Mouse (Mus musculus) gastrocnemius, adult 18-20 months (tissue): ENCODE data around the gene Lman2. TPM values are rescaled to one million over a fixed set of nuclear protein-coding genes. Genes with fewer than 3 reads are reported as not detected.
A peak's percentile ranks its signal among the peaks of the same experiment; 100 is the strongest.

Experiments used
- DNase-seq: peaks from one replicate; pipeline ENCODE4 v3.0.0; 2021; ENCODE audit warnings: low spot score
- long read RNA-seq, 2 experiments: library from polyadenylated mRNA; stranded (forward); transcript quantifications; one replicate each; pipeline ENCODE4 v2.0.0; 2021
- total RNA-seq, 2 experiments: library from RNA; stranded (reverse); gene quantifications; 2 replicates each; pipeline ENCODE4 v1.2.3; 2021

Gene Lman2
- total RNA-seq = 10 to 100 TPM; 33.0 to 38.9 TPM
- long read RNA-seq, experiment 1, full-length matches to known transcripts = 135 of 141 reads
- long read RNA-seq, experiment 1, partial matches to known transcripts = 6 of 141 reads
- long read RNA-seq, experiment 1, other reads (novel, unspliced or antisense) = 0 of 141 reads
- long read RNA-seq, experiment 2, full-length matches to known transcripts = 105 of 118 reads
- long read RNA-seq, experiment 2, partial matches to known transcripts = 5 of 118 reads
- long read RNA-seq, experiment 2, other reads (novel, unspliced or antisense) = 8 of 118 reads

DNA sequence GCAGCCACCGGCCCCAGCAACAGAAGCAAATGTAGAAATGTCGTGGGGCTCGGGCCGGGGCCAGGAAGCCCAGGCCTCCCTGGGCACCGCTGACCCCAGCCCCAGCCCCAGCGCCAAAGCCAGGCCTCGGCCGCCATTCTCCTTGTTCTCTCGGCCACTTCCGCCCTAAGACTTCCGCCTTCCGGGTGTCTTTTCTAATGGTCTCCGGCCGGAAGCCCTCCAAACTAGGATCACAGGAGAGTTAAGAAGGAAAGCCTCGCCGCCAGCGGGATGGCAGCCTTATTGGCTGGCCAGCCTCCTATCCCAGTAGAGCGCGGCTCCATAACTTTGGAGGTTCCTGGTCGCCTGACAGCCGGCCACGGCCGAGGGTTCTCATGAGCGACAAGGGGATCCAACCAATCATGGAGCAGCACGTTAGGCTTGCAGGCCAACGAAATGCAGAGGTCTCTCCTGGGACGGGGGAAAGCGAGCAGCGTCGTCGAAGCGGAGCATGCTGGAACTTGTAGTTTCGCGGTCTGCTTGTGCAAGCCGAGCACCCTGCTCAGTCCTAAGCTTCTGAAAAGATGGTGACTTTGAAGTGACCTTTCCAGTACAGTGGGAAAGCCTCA, at the start of gene Lman2:
Gene Lman2 (minus strand): TSS at position 331 of the 608 bp plus-strand sequence.
- DNase-seq = peak; percentile 98

DNA sequence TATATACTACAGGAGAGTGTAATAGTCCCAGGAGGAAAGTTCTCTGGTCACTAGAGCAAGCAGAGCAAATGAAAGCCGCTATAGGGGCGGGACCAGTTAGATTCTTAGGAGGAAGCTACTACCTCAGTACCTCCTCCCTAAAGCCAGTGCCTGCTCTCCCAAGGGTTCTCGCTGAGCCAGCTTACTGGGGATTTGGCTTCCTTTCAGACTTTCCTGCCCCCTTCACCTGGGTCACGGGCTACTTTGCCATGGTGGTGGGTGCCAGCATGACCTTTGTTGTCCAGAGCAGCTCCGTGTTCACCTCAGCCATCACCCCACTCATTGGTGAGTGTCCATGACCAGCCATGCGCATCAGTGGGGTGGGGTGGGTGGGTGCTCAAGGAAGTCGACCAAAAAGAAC, 49.2 kb upstream of the Lman2 start:
- DNase-seq = no peak

DNA sequence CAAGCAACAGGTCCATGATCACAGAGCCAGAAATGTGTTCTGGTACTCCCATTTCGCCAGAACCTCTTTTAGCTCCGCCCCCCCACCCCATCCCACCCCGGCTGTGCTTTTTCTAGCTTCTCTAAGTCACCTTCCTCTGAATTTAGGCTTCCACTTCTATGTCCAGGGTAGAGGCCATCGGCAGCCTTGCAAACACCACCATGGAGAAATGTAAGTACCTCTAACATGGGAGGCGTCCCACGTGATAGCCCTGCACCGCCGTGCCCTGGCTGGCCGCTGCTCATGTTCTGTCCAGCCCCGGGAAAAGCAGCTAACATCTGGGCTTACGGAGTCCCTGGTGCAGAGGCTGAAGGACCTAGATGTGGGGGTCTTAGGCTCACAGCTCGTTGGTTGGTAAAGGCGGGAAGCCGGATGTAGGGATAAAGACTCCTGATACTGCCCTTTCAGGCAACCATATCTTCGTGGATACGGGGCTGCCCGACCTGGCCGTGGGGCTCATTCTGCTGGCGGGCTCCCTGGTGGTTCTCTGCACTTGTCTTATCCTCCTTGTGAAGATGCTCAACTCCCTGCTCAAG, 46.0 kb upstream of the Lman2 start:
- no peak for DNase-seq

DNA sequence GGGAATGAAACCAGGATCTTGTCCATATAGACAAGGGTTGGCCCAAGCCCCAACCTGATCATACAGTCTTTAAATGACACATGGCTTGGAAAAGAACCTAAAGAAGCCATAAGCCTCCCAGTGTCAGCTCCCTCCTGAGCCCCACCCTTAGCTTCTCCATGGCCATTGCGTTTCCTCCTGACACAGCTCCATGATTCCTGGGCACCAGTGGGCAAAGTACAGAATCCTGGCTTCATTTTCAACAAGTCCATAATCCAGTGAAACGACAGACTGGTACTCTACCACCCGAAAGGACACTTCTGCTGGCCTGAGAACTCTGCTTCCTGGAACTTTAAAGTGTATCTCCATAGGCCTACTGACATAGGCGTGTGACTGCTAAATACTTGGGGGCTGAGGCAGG, 44.8 kb upstream of the Lman2 start:
- no peak for DNase-seq

DNA sequence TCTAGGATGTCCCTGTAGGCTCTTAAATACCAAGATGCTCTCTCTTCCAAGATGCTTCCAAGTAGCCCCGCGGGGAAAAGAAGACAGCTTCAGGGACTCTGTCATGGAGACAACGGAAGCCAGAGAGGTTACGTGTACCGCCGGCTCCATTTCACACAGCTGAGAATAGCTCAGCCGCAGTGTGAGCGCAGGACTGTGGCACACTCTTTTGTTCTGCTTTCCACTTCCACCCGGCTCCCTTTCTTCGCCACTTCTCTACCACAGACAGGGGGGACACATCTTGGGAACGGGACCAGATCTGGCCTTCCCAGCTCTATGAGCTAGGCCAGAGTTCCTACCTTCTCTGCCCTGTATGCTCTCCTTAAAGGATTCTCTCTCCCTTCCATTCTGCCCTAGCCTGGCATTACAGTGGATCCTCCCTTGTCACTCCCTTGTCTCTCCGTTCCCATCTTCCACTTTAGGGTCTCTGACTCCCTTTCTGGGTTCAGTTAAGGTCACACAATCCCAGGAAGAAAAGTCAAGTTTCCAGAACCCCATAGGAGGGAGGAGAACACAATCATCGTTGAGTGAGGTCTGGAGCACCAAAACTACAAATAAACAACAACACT, 43.3 kb upstream of the Lman2 start:
- no peak for DNase-seq

DNA sequence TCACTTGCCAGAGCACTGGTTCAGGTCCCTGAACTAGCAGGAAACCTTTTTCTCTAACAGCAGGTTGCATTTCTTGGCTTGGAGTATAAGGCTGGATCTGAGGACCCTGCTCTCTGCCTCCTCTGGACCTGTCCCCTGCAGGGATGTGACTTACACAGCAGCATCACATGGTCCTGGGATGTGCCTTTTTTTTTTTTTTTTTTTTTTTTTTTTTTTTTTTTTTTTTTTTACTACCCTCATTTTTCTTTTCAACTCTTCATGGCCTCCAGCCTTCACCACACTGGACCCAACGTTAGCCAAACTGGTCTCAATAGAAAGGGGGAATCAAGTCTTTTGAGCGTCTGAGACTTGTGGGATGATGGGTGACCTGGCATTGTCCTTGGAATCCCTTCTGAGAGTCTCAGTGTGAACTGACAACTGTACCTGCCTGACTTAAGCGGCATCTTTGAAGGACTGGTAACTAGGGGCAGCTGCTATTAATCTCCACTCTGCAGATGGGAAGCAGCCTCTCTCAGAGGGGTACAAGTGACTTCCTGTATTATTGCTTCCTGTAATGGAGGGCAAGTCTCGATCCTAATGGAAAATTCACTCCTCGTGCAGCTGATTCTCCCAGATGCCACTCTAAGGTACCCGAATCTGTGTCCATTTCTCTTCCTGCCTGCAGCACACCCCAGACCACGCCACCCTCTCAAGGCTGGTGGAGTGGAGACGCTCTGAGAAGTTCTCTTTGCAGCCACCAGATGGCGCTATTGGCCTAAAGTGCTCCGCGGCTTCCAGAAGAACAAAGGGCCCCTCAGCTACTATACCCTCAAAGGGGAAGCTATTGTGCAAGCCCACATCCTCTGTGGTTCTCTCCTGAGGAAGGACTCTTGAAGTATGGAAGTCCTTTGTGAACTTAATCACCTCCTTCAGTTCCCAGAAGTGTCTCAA, 42.5 kb upstream of the Lman2 start:
- peak; percentile 65 for DNase-seq

DNA sequence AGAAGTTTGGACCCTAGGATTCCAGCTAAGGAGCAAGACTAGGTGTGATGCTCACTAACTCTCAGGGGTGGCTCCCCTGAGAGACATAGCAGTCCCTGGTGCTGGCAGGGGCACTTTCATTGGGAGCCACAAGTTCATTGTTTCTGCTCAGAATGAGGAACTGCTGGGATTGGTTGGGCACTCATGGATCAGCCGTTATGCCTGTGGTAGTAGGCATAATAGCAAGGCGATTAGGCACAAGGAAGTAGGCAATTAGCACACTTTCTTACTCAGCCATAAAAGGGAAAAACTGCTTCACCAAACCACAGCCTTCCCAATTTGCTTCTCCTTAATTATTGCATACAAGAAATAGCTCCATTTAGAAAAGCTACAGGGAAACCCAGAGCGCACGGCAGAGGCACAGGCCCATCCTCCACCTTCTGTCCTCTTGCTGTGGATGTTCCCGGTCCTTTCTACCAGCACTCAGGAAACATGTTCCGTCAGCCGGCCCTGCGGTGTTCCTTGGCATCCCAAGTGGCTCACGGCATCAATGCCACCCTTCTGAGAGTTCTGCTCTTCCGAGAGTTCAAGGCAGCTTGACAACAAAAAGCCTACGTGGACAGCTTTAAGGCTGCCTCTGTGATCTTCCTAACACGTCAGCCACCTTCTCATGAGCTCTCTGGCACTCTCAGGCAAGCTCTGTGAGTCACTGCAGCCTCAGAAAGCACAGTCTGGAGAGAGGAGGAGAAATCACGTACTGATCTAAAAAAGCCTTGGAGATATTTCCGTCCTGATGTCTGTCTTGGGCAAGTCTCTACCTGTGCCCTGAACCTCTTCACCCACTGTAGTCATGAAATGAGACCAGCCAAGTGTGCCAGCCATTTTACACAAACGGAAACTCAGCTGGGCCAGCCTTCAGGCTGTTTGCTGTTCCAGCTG, 41.6 kb upstream of the Lman2 start:
- DNase-seq = no peak

DNA sequence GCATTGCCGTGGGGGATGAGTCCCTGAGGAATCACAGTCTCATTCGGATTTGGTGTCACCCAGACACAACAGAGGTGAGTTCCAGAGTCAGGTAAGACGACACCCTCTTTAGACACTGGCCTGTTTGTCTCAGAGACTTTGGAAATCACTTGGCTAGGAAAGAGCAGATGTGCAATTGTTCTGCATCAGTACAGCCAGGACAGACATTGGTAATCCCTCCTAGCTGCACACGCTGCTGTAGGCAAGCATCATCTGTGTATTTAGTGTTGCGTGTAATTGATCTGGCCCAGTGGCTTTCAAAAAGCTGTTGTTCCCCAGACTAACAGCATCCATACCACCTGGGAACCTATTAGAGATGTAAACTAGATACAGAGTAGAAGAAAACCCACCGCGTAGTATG, 40.7 kb upstream of the Lman2 start:
- no peak for DNase-seq

DNA sequence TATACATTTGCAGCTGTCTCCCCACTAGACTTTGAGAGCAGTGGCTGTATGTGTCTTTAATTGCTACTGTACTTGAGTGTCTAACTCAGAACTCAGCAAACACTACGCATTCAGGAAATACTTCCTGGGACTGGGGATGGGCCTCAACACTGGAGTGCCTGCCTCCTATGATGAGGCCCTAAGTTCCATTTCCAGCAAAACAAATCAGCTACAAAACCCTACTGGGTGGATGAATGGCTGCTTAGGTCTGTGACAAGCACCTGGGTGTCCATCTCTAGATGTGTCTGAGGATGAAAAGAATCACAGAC, 37.4 kb upstream of the Lman2 start:
- DNase-seq = no peak

DNA sequence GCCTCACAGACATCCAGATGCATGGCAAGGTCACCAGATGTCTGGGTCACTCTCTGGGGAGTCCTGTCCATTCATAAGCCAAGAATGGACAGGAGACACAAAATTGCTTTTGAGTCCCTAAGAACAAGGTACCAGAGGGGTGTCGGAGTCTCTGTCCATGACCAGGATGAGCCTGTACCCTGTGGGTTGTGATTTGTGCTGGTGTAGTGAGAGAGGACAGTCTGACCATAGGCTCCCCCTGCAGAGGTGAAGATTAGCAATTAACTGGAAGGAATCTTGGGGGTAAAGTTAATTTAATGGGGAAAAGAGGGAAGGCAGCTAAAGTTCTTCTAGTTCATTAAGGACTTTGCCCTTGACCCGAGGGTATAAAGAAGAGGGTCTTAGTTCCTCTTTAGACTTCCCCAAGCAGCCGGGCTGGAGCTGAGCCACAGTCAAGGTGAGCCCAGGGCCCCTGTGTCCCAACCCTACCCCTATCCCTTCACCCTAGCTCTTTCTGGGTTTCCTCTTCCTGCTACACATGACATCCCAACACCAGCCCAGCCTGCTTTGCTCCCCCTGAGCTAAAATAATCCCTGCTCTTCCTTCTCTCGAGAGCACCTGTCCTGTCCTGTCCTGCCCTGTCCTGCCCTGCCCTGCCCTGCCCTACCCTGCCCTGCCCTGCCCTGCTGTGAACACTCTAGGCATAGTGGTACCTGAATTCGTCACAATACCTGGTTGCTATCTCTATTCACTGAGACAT, 36.9 kb upstream of the Lman2 start:
- DNase-seq = no peak

DNA sequence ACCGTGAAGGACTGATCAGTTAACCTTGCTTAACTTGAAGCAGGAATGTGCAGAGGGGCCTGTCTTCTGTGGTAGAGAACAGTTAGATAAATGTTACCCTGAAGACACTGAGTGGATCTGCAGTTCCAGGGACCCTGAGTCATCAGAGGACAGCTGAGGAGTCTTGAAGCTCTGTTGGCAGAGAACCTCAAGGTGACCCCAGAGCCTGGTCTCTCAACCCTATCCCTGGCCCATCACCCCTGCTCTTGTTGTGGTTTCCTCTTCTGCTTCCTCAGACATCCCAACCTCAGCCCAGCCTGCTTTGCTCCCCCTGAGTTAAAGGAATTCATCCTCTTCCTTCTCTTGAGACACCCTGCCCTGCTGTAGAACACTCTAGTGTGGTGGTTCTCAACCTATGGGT, 35.5 kb upstream of the Lman2 start, which contains the start of gene Slc34a1:
Gene Slc34a1 (plus strand): TSS at position 100 of the 400 bp plus-strand sequence.
- no peak for DNase-seq

DNA sequence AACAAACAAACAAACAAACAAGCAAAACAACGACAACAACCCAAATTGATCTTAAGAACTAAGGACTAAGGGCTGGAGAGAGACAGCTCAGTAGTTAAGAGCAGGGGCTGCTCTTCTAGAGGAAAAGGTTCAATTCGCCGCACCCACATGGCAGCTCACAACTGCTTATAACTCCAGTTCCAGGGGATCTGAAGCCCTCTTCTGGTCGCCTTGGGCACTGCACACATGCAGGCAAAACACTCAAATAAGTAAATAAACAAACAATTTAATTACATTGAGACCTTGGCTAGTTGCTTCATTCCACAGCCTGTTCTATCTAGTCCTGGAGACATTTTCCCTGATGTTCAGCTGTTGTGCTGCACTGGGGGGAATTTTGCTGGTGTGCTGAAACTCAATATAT, 30.4 kb upstream of the Lman2 start:
- no peak for DNase-seq

DNA sequence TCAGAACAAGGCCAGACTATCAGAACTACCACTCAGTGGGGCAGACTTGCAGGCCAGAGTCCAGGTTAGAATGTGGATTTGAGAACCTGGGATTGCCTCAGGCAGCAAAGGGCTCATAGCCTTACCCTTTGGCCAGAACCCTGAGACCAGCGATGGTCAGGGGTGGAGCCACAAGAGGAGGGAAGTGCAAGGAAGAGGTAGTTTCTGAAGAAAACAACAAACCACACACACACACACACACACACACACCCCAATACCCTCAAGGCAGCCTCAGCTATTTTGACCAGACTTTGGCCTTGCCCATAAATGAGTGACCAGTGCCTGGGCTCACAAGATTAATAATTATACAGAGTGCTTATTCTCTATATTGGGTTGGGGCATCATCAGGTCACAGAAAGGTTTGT, 29.0 kb upstream of the Lman2 start:
- no peak for DNase-seq

DNA sequence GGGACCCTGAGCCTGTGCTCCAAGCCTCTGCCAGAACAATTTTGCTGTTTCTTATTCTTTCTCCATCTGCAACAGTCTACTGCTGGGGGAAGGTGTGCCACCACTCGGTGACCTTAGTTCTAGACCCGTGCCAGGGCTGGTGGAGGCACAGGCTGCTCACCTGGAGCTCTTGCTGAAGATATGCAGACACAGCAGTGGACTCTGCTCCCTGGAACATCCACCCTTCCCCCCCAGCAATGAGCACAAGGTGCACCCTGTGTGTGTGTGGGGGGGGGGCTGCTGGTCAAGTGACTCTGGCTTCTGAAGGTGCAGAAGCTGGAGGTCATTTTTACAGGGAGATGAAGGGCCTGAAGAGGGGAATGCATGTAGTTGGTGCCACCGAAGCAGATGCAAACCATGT, 28.1 kb upstream of the Lman2 start:
- DNase-seq = no peak

DNA sequence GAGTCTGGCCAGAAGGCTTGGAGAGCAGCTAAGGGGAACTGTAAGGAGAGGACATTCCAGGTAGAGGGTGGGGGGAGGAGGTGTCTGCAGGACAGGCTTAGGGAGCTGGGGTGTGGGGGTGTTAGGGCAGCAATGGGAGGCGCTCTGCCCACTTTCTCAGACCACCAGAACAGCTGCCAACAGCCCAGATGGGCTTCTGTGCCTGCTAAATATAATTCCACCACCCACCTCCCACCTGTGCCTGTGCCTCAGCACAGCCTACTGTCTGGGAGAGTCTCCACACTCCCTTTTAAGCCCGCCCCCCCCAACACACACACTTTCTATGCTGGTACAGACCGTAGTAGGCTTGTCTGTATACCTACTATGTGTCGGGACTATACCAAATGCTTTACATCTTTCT, 19.2 kb upstream of the Lman2 start:
- no peak for DNase-seq

DNA sequence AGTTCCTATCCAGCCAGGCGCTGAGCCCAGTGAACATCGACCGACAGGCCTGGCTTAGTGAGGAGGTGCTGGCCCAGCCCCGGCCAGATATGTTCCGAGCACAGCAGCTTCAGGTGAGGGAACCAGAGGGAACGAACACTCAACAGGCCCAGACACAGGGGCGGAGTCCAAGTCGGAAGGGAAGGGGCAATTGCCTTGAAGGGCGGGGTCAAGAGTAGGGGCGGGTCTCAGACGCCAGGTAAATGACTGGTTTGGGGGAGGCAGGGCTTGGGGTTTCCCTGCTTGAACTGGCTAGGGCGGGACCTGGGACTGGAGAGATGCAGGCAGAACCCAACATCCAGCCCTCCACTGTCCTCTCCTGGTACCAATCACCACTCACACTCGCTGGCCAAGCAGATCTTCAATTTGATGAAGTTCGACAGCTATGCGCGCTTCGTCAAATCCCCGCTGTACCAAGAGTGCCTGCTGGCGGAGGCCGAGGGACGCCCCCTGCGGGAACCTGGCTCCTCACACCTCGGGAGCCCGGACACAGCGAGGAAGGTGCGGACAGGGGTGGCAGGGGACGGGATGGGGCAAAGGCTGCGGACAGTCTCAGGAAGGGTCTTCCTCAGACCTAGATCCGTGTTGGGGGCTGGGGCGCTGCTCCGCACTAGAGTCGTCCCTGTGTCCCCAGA, 16.5 kb upstream of the Lman2 start:
- no peak for DNase-seq

DNA sequence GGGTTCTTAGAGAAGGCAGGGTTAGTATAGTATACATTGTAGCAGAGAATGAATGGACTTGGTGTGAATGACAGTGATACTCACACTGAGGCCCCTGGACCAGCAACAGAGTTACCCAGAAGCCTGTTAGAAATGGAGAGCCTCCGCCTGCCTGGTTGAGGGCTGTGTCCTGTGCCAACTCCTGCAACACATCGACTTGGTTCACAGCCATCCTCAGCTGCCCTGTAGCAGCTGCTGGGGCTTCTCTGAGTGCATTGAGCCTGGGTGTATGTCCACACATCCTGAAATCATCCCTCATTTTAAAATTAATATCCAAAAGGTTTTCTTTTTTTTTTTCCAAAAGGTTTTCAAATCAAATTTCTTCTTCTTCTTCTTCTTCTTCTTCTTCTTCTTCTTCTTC, 13.3 kb upstream of the Lman2 start:
- DNase-seq = no peak

DNA sequence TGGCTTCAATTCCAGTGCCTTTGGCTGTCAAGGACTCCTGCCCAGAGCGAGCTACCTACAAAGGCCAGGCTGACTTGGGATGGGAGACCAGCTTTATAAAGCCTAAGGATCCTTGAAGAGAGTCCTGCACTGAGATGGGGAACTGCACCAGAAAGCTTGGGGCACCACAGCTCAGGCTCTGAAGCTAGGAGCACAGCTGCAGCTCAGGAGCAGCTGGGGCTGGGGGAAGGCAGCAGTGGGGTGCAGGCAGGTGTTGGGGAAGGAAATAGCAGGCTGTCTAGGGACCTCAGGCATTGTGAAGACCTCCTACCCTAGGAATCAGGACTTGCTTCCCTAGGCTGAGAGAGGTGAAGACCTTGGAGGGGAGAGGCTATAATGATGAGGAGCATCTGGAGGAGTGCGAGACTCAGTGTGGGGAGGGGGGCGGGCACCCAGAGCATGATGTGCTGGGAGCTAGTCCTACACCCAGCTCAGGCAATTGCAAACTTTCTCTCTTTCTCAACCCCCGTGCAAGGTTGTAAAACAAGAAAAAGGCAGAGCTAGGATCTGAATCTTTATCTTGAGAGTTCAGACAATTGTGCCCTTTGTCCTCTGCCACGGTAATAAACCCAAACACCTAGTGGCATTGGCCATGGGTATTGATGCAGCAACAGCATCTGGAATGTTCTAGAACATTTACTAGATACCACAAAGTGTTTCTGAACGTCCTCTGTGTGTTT, 11.8 kb upstream of the Lman2 start:
- DNase-seq = no peak

DNA sequence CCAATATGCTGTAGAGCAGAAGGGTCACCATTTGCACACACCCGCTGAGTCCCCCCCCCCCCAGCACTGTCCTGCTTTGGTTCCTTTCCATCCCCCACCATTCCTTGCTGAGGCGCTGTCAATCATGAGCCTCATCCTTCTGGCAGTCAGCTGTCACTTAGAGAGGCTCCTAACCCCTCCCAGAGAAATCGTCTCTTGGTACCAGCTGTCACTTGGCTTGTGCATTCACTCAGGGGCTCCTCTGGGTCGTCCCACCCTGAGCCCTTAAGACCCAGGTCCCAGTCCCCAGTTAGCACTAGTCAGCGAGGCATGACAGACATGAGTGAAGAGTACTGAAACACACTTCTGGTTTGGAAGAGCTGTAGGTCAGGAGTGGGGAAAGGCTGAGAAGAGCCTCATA, 9.2 kb upstream of the Lman2 start:
- DNase-seq = no peak
